Mouse (Mus musculus): ENCODE data around the gene Tbc1d22a. TPM values are rescaled to one million over a fixed set of nuclear protein-coding genes. Genes with fewer than 3 reads are reported as not detected.

Gene Tbc1d22a
- polyA plus RNA-seq, 1 experiment from 2014 or later = 16.6 TPM

Other genes starting within 250 kb of the Tbc1d22a start
- gene Celsr1, start 180.7 kb upstream of the Tbc1d22a start, polyA plus RNA-seq (2015; fragmentation: Nextera tagmentation; extraction: Ambion mirVana) = 3.5 and 3.9 TPM in 2 replicates
- 12.1 and 14.9 TPM in 2 replicates for gene Gramd4, start 156.8 kb upstream of the Tbc1d22a start, polyA plus RNA-seq (2015; fragmentation: Nextera tagmentation; extraction: Ambion mirVana)
- gene Cerk, start 28.3 kb upstream of the Tbc1d22a start, polyA plus RNA-seq (2015; fragmentation: Nextera tagmentation; extraction: Ambion mirVana) = 13.6 and 13.7 TPM in 2 replicates

All from kidney, embryonic 16.5 days (tissue).